Mouse (Mus musculus) CH12.LX (cell line): Measurements from ENCODE around the gene Tacc2. TPM values are rescaled to one million over a fixed set of nuclear protein-coding genes. Genes with fewer than 3 reads are reported as not detected.

Experiments
- DNase-seq: peaks from one replicate; pipeline ENCODE4 v3.0.0-alpha.2; 2013; ENCODE audit errors: extremely low read depth
- H3K27ac ChIP-seq: 2 replicates; pipeline ENCODE4 v1.5.1; 2012; ENCODE audit warnings: low read depth, mild to moderate bottlenecking, control low read depth, moderate library complexity; ENCODE audit not compliant: insufficient read depth
- H3K27me3 ChIP-seq: replicated peaks from 2 replicates; pipeline ENCODE3; 2012; ENCODE audit warnings: inconsistent platforms
- H3K36me3 ChIP-seq, 2 experiments: replicated peaks in 1 of 2; 2 replicates each; pipeline versions ENCODE3 to v1.6.1; 2012; ENCODE audit warnings: inconsistent platforms in 1 of 2, low read length in 1 of 2, mild to moderate bottlenecking in 1 of 2, mixed read lengths in 1 of 2, moderate library complexity in 1 of 2; ENCODE audit not compliant: control insufficient read depth in 1 of 2, insufficient read depth in 1 of 2
- H3K4me1 ChIP-seq, 2 experiments: 2 replicates each; pipeline ENCODE4 v1.6.1; 2012; ENCODE audit warnings: inconsistent platforms in 1 of 2, moderate library complexity in 1 of 2; ENCODE audit not compliant: insufficient read depth in 2 of 2, control insufficient read depth in 1 of 2
- H3K4me2 ChIP-seq: 2 replicates; pipeline ENCODE4 v1.6.1; 2012; ENCODE audit warnings: low read depth, mild to moderate bottlenecking, control low read depth; ENCODE audit not compliant: poor library complexity, insufficient read depth, severe bottlenecking
- H3K4me3 ChIP-seq, 3 experiments: fragments of 150-350 bp in 1 of 3; sonication (generic) in 1 of 3; replicated peaks in 1 of 3; 2 replicates each; pipeline versions ENCODE3 to v1.5.1; 2011 to 2012; ENCODE audit warnings: low read depth in 2 of 3, low read length in 2 of 3, mild to moderate bottlenecking in 2 of 3, moderate library complexity in 2 of 3, control low read depth in 1 of 3, improper control_type of control experiment in 1 of 3, inconsistent platforms in 1 of 3, mixed read lengths in 1 of 3; ENCODE audit not compliant: poor library complexity in 1 of 3
- H3K79me2 ChIP-seq: replicated peaks from 2 replicates; pipeline ENCODE4 v1.6.1; 2012; ENCODE audit warnings: mild to moderate bottlenecking, moderate library complexity; ENCODE audit not compliant: control insufficient read depth, poor library complexity, insufficient read depth, severe bottlenecking; ENCODE audit errors: extremely low read depth
- H3K9ac ChIP-seq: 2 replicates; pipeline ENCODE4 v1.6.1; 2012; ENCODE audit warnings: low read depth, mild to moderate bottlenecking, control low read depth, moderate library complexity; ENCODE audit not compliant: insufficient read depth
- H3K9me3 ChIP-seq: replicated peaks from 2 replicates; pipeline ENCODE3; 2012; ENCODE audit warnings: low read length, inconsistent platforms, mixed read lengths
- CHD1 ChIP-seq: IDR thresholded peaks from 2 replicates; pipeline ENCODE4 v1.6.1; 2012; ENCODE audit warnings: low read depth, low read length, improper control_type of control experiment, inconsistent platforms
- CTCF ChIP-seq, 2 experiments: IDR thresholded peaks in 1 of 2; conservative IDR thresholded peaks in 1 of 2; 2 replicates each; pipeline ENCODE4 v1.5.1; 2011 to 2012; ENCODE audit warnings: low read depth in 2 of 2, low read length in 2 of 2, improper control_type of control experiment in 1 of 2, inconsistent platforms in 1 of 2, mild to moderate bottlenecking in 1 of 2, moderate library complexity in 1 of 2
- ELF1 ChIP-seq: IDR thresholded peaks from 2 replicates; pipeline ENCODE4 v1.6.1; 2014; ENCODE audit warnings: low read depth, mild to moderate bottlenecking, inconsistent platforms, low read length, improper control_type of control experiment
- EP300 ChIP-seq: IDR thresholded peaks from 2 replicates; pipeline ENCODE4 v1.6.1; 2011; ENCODE audit warnings: low read length, improper control_type of control experiment
- GABPA ChIP-seq: IDR thresholded peaks from 2 replicates; pipeline ENCODE4 v1.6.1; 2012; ENCODE audit warnings: low read depth, low read length, improper control_type of control experiment, inconsistent platforms; ENCODE audit not compliant: insufficient replicate concordance
- MAZ ChIP-seq: IDR thresholded peaks from 2 replicates; pipeline ENCODE4 v1.6.1; 2012; ENCODE audit warnings: low read depth, mild to moderate bottlenecking, inconsistent platforms, low read length, improper control_type of control experiment, moderate library complexity
- MYC ChIP-seq: IDR thresholded peaks from 2 replicates; pipeline ENCODE4 v1.6.1; 2011; ENCODE audit warnings: low read depth, mild to moderate bottlenecking, improper control_type of control experiment, low read length
- NELFE ChIP-seq: IDR thresholded peaks from 2 replicates; pipeline ENCODE4 v1.6.1; 2011; ENCODE audit warnings: low read depth, low read length, improper control_type of control experiment
- POLR2A ChIP-seq: IDR thresholded peaks from 2 replicates; pipeline ENCODE4 v1.6.1; 2011; ENCODE audit warnings: low read depth, mild to moderate bottlenecking, improper control_type of control experiment, low read length
- POLR2AphosphoS2 ChIP-seq: IDR thresholded peaks from 2 replicates; pipeline ENCODE4 v1.6.1; 2011; ENCODE audit warnings: low read depth, low read length, improper control_type of control experiment
- RAD21 ChIP-seq: IDR thresholded peaks from 2 replicates; pipeline ENCODE4 v1.6.1; 2011; ENCODE audit warnings: low read depth, mild to moderate bottlenecking, low read length, improper control_type of control experiment, moderate library complexity
- RCOR1 ChIP-seq: conservative IDR thresholded peaks from 2 replicates; pipeline ENCODE4 v1.6.1; 2012; ENCODE audit warnings: low read depth, mild to moderate bottlenecking, inconsistent platforms, low read length, improper control_type of control experiment
- TCF12 ChIP-seq: IDR thresholded peaks from 2 replicates; pipeline ENCODE4 v1.6.1; 2014; ENCODE audit warnings: low read depth, mild to moderate bottlenecking, inconsistent platforms, low read length, improper control_type of control experiment
- UBTF ChIP-seq: IDR thresholded peaks from 2 replicates; pipeline ENCODE4 v1.6.1; 2012; ENCODE audit warnings: low read depth, mild to moderate bottlenecking, inconsistent platforms, low read length, improper control_type of control experiment, moderate library complexity
- USF1 ChIP-seq: IDR thresholded peaks from 2 replicates; pipeline ENCODE4 v1.6.1; 2014; ENCODE audit warnings: low read depth, mild to moderate bottlenecking, inconsistent platforms, low read length, improper control_type of control experiment
- ZKSCAN1 ChIP-seq: IDR thresholded peaks from 2 replicates; pipeline ENCODE4 v1.6.1; 2012; ENCODE audit warnings: low read depth, inconsistent platforms, low read length, improper control_type of control experiment, borderline replicate concordance
- ZMIZ1 ChIP-seq: IDR thresholded peaks from 2 replicates; pipeline ENCODE4 v1.6.1; 2012; ENCODE audit warnings: low read depth, mild to moderate bottlenecking, inconsistent platforms, low read length, improper control_type of control experiment
- dilution Hi-C: fragments of 300-500 bp; cut with MboI; formaldehyde crosslinking; loops from 2 replicates; pipeline ENCODE4 v1.14.3; 2020; ENCODE audit warnings: low sequenced_read_pairs; ENCODE audit not compliant: extremely low pct_unique_long_range_greater_than_20kb, extremely low pct_ligation_motif_present
- in situ Hi-C: fragments of 300-500 bp; cut with MboI; formaldehyde crosslinking; loops from 3 replicates; pipeline ENCODE4 v1.14.3; 2019; ENCODE audit warnings: low sequenced_read_pairs, low pct_ligation_motif_present, low pct_unique_long_range_greater_than_20kb, mixed read lengths
- polyA plus RNA-seq: library from polyadenylated mRNA; unstranded; fragments of >175 nt; gene quantifications from 2 replicates; pipeline ENCODE4 v1.2.1, GENCODE M21; 2012; ENCODE audit warnings: low read depth; ENCODE audit not compliant: insufficient read length
- total RNA-seq, 2 experiments: library from RNA; depleted of rRNA; stranded (reverse); fragments of 300-350 nt in 1 of 2; fragments of >200 nt in 1 of 2; gene quantifications; 2 replicates each; pipeline ENCODE4 v1.2.3; 2012 to 2014

Gene Tacc2
- total and polyA plus RNA-seq, 3 experiments: 0.13 to 0.41 TPM; not detected in 1

DNA sequence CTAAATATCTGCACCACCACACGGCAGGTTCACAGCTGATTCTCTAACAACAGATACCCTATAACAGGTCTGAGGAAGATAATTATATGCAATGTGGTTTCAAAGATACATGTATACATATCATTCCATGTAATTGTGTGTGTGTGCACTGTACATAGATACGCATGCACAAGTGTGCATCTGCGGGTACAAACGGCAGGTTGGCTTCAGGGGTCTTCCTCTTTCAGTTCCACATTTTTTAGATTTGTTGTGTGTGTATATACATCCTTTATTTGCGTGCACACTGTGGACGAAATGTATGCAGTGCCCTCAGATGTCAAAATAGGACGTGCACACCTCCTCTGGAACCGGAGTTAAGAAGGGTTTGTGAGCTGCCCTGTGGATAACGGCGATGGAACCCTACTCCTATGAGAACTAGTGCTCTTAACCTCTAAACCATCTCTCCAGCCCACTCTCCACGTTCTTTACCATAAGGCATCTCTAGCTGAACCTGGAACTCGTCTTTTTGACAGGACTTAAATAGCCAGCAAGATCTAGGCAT is 29.5 kb upstream of the Tacc2 start:
- no peak for TF ChIP-seq MAZ
- no peak for TF ChIP-seq EP300
- TF ChIP-seq UBTF: no peak
- TF ChIP-seq ZMIZ1: no peak
- TF ChIP-seq ELF1: no peak
- no peak for TF ChIP-seq MYC
- TF ChIP-seq ZKSCAN1: no peak
- TF ChIP-seq USF1: no peak
- no peak for TF ChIP-seq GABPA
- TF ChIP-seq POLR2A: no peak
- TF ChIP-seq POLR2AphosphoS2: no peak
- TF ChIP-seq RAD21: no peak
- TF ChIP-seq CTCF (conservative IDR thresholded peaks at IDR 0.05 in 1 of 2, IDR thresholded peaks at IDR 0.05 in 1 of 2; ENCODE audit: low read depth in 2 of 2, low read length in 2 of 2): no peak
- TF ChIP-seq NELFE: no peak
- TF ChIP-seq RCOR1: no peak
- no peak overlapping the region for H3K9ac ChIP-seq
- no peak overlapping the region for H3K27ac ChIP-seq
- peaks cover 10 to 21% of the 10 kb centered on the region in 2 experiments; a peak in 3 of 4 replicates for H3K4me1 ChIP-seq
- peaks cover 16 to 26% of the 10 kb centered on the region in 2 experiments for H3K36me3 ChIP-seq
- in situ Hi-C loops: no loop called here
- peaks cover 12% of the 10 kb centered on the region for H3K9me3 ChIP-seq
- no peak overlapping the region for H3K4me3 ChIP-seq
- dilution Hi-C loops: no loop called here
- peak overlapping the region; percentile 70 for H3K4me2 ChIP-seq
- peaks cover 24% of the 10 kb centered on the region for H3K27me3 ChIP-seq
- no peak for DNase-seq
- H3K79me2 ChIP-seq: peaks cover 28% of the 10 kb centered on the region

GRCm38 (mm10) chr7:130552780-130553179 is 24.5 kb upstream of the Tacc2 start:
- peaks cover 2% of the 10 kb centered on the region in 2 experiments; a peak in 3 of 4 replicates for H3K4me1 ChIP-seq
- TF ChIP-seq RCOR1 (no peak), CHD1 (no peak), TCF12 (no peak), MYC (no peak), USF1 (no peak), GABPA (no peak)
- H3K36me3 ChIP-seq: no peaks in the 10 kb centered on the region
- H3K9ac ChIP-seq: no peak overlapping the region
- no peak overlapping the region for H3K4me3 ChIP-seq
- dilution Hi-C loops (no loop called here), in situ Hi-C loops (no loop called here)
- DNase-seq: no peak
- H3K27ac ChIP-seq: no peak overlapping the region
- H3K79me2 ChIP-seq: no peaks in the 10 kb centered on the region
- peaks cover 12% of the 10 kb centered on the region for H3K9me3 ChIP-seq
- no peak overlapping the region for H3K4me2 ChIP-seq
- H3K27me3 ChIP-seq: peaks cover 54% of the 10 kb centered on the region
